Mouse (Mus musculus): Measurements from ENCODE around the gene Rras. TPM values are rescaled to one million over a fixed set of nuclear protein-coding genes. Genes with fewer than 3 reads are reported as not detected.

Rras gene
- polyA plus RNA-seq, 1 experiment from 2014 or later = 15.5 TPM

GRCm38 (mm10) chr7:45037720-45038361 lies 20.1 kb downstream of the Rras start:
- Histone ChIP-seq H3K4me2 (ENCODE audit: low read depth, low read length, severe bottlenecking) (no peak overlapping the region), H3K4me3 (ENCODE audit: low read depth, low read length) (no peak overlapping the region), H3K36me3 (ENCODE audit: control insufficient read depth, insufficient read depth, low read length) (peaks cover 45% of the 10 kb centered on the region), H3K4me1 (replicated peaks; ENCODE audit: control insufficient read depth, insufficient read depth, low read length) (no peaks in the 10 kb centered on the region), H3K27me3 (ENCODE audit: control insufficient read depth, insufficient read depth, low read length) (no peaks in the 10 kb centered on the region), H3K9ac (ENCODE audit: low read length) (no peak overlapping the region), H3K27ac (ENCODE audit: low read depth, low read length) (no peak overlapping the region), H3K9me3 (ENCODE audit: control insufficient read depth, low read length) (no peaks in the 10 kb centered on the region)
- ATAC-seq (replicated peaks; ENCODE audit: low FRiP score) (no peak), DNase-seq (ENCODE audit: low spot score) (peak; percentile 77)
- WGBS = 74% methylated on average over 7 of the region's 7 CpGs

- Histone ChIP-seq H3K4me2 (ENCODE audit: low read depth, low read length, severe bottlenecking) (no peak overlapping the region), H3K4me1 (replicated peaks; ENCODE audit: control insufficient read depth, insufficient read depth, low read length) (no peaks in the 10 kb centered on the region), H3K9me3 (ENCODE audit: control insufficient read depth, low read length) (no peaks in the 10 kb centered on the region), H3K27me3 (ENCODE audit: control insufficient read depth, insufficient read depth, low read length) (no peaks in the 10 kb centered on the region), H3K9ac (ENCODE audit: low read length) (no peak overlapping the region), H3K27ac (ENCODE audit: low read depth, low read length) (no peak overlapping the region), H3K4me3 (ENCODE audit: low read depth, low read length) (no peak overlapping the region), H3K36me3 (ENCODE audit: control insufficient read depth, insufficient read depth, low read length) (peaks cover 42% of the 10 kb centered on the region)
- 94% methylated on average over 9 of the region's 9 CpGs for WGBS
- ATAC-seq (replicated peaks; ENCODE audit: low FRiP score) (no peak), DNase-seq (ENCODE audit: low spot score) (no peak)
Measured at GRCm38 (mm10) chr7:45038411-45038810, 20.6 kb downstream of the Rras start.

- WGBS = 92% methylated on average over 9 of the region's 9 CpGs
- ATAC-seq (replicated peaks; ENCODE audit: low FRiP score) (no peak), DNase-seq (ENCODE audit: low spot score) (no peak)
- no peaks in the 10 kb centered on the region for H3K27me3 ChIP-seq (ENCODE audit: control insufficient read depth, insufficient read depth, low read length)
- no peak overlapping the region for H3K4me2 ChIP-seq (ENCODE audit: low read depth, low read length, severe bottlenecking)
- peaks cover 38% of the 10 kb centered on the region for H3K36me3 ChIP-seq (ENCODE audit: control insufficient read depth, insufficient read depth, low read length)
- H3K4me1 ChIP-seq (replicated peaks; ENCODE audit: control insufficient read depth, insufficient read depth, low read length) = no peaks in the 10 kb centered on the region
- H3K9me3 ChIP-seq (ENCODE audit: control insufficient read depth, low read length) = no peaks in the 10 kb centered on the region
- H3K4me3 ChIP-seq (ENCODE audit: low read depth, low read length) = no peak overlapping the region
- H3K27ac ChIP-seq (ENCODE audit: low read depth, low read length) = no peak overlapping the region
- H3K9ac ChIP-seq (ENCODE audit: low read length) = no peak overlapping the region
Measured at GRCm38 (mm10) chr7:45040851-45041250, 23.1 kb downstream of the Rras start.

DNA sequence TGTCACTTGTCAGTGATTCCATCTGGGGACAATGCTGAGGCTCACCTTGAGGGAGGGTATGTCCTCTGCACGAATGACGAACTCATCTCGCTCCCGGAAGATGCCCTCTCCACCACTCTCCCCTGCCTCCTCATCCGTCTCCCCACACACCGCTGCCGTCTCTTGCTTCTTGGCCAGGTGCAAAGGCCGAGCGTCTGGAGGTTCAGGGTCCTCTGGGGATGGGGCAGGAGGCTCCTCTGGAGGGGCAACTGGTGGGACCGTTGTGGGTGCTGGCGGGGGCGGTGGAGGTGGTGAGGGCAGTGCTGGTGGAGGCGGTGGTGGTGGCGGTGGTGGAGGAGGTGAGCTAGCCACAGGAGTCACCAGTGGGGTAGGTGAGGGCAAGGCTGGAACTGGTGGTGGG lies 25.5 kb downstream of the Rras start:
- DNase-seq (ENCODE audit: low spot score) = peak; percentile 56
- Histone ChIP-seq H3K4me3 (ENCODE audit: low read depth, low read length) (no peak overlapping the region), H3K27ac (ENCODE audit: low read depth, low read length) (no peak overlapping the region), H3K9me3 (ENCODE audit: control insufficient read depth, low read length) (no peaks in the 10 kb centered on the region), H3K4me1 (replicated peaks; ENCODE audit: control insufficient read depth, insufficient read depth, low read length) (no peaks in the 10 kb centered on the region), H3K4me2 (ENCODE audit: low read depth, low read length, severe bottlenecking) (no peak overlapping the region), H3K9ac (ENCODE audit: low read length) (no peak overlapping the region), H3K36me3 (ENCODE audit: control insufficient read depth, insufficient read depth, low read length) (peaks cover 50% of the 10 kb centered on the region), H3K27me3 (ENCODE audit: control insufficient read depth, insufficient read depth, low read length) (no peaks in the 10 kb centered on the region)
- no peak for ATAC-seq (replicated peaks; ENCODE audit: low FRiP score)
- 96% methylated on average over 14 of the region's 14 CpGs for WGBS

DNA sequence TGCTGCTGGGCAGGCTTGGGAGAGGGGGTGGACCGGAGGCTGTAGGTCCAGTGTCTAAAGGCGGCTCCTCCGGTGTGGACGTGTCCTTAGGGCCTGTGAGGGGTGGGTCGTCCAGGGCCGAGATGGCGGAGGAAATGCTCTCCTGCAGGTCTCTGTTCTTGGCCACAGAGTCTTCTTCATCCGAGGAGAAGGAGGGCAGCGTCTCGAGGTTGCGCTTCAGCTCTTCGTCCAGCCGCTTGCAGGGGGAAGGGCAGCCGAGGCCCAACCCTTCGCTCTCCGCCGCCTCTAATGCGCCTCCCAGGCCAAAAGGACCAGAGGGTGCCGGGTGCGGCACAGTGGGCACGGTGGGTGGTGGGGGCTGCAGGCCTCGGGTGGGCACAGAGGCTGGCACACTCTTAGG lies 28.0 kb downstream of the Rras start:
- H3K4me1 ChIP-seq (replicated peaks; ENCODE audit: control insufficient read depth, insufficient read depth, low read length) = no peaks in the 10 kb centered on the region
- H3K27me3 ChIP-seq (ENCODE audit: control insufficient read depth, insufficient read depth, low read length) = no peaks in the 10 kb centered on the region
- DNase-seq (ENCODE audit: low spot score) (no peak), ATAC-seq (replicated peaks; ENCODE audit: low FRiP score) (no peak)
- no peak overlapping the region for H3K27ac ChIP-seq (ENCODE audit: low read depth, low read length)
- no peak overlapping the region for H3K9ac ChIP-seq (ENCODE audit: low read length)
- 91% methylated on average over 22 of the region's 22 CpGs for WGBS
- H3K4me2 ChIP-seq (ENCODE audit: low read depth, low read length, severe bottlenecking) = no peak overlapping the region
- H3K9me3 ChIP-seq (ENCODE audit: control insufficient read depth, low read length) = no peaks in the 10 kb centered on the region
- peaks cover 66% of the 10 kb centered on the region for H3K36me3 ChIP-seq (ENCODE audit: control insufficient read depth, insufficient read depth, low read length)
- no peak overlapping the region for H3K4me3 ChIP-seq (ENCODE audit: low read depth, low read length)

- H3K4me1 ChIP-seq (replicated peaks; ENCODE audit: control insufficient read depth, insufficient read depth, low read length) = peaks cover 4% of the 10 kb centered on the region; the same call in 1 of the 2 replicates
- ATAC-seq (replicated peaks; ENCODE audit: low FRiP score) = no peak
- no peak overlapping the region for H3K4me2 ChIP-seq (ENCODE audit: low read depth, low read length, severe bottlenecking)
- H3K9ac ChIP-seq (ENCODE audit: low read length) = no peak overlapping the region
- no peak overlapping the region for H3K4me3 ChIP-seq (ENCODE audit: low read depth, low read length)
- no peaks in the 10 kb centered on the region for H3K27me3 ChIP-seq (ENCODE audit: control insufficient read depth, insufficient read depth, low read length)
- H3K9me3 ChIP-seq (ENCODE audit: control insufficient read depth, low read length) = no peaks in the 10 kb centered on the region
- no peak overlapping the region for H3K27ac ChIP-seq (ENCODE audit: low read depth, low read length)
- 94% methylated on average over 26 of the region's 26 CpGs for WGBS
- peaks cover 64% of the 10 kb centered on the region for H3K36me3 ChIP-seq (ENCODE audit: control insufficient read depth, insufficient read depth, low read length)
- no peak for DNase-seq (ENCODE audit: low spot score)
Measured at GRCm38 (mm10) chr7:45046853-45047350, 29.1 kb downstream of the Rras start.

DNA sequence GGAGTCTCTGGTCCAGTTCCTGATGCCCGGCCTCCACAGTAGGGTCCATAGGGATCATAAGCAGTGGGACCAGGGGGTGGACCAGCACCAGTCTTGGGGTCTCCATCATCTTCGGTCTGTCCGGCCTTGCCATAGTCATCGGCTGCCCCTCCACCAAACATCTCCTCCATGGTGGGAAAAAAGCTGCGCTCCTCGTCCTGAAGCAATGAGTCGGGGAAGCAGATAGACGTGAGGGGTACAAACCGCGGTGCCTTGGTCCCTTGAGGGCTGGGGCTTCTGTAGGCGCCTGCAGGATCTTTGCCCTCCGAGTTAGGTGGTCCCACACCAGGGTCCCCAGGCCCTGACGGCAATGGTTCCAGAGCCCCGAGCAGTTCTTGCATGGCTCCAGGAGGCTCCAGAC lies 29.7 kb downstream of the Rras start:
- no peak overlapping the region for H3K27ac ChIP-seq (ENCODE audit: low read depth, low read length)

DNA sequence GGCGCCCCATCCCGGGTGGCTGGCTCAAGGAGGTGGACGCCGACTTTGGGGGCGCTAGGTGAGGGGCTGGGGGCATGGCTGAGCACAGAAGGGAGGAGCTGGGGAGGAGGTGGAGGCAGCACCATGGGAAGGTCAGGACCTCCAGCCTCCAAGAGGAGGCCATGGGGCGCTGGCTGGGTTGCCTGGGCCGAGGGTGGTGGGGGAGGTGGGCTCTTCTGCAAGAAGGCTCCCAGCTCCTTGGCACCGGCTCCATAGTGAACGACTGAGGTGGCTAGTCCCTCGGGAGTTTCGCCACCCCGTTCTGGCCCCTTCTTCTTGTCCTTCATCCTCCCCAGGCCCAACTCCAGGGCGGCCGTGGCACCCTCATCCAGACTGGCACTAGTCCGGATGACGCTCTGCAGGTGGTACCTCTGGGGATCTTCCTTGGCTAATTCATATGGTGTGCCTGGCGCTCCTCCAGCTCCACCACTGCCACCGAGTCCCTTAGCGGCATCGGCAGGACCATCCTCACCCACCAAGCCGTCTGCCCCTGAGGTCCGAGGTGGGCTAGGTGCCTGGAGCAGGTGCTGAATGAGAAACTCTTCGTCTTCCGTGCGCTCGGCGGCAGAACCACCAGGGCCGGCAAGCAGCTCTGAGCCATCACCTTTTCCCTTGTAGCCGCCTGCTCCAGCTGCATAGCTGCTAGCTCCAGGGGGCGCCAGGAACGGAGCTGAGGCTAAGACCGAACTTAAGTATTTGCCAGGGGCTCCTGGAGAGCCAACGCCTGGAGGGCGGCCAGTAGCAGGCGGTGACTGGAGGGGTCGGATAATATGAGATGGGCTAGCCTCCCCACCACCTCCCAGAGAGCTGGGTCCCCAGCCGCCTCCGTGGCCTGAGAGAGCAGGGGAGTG lies 30.5 kb downstream of the Rras start:
- 94% methylated on average over 38 of the region's 38 CpGs for WGBS
- DNase-seq (ENCODE audit: low spot score) (no peak), ATAC-seq (replicated peaks; ENCODE audit: low FRiP score) (no peak)
- H3K9me3 ChIP-seq (ENCODE audit: control insufficient read depth, low read length) = no peaks in the 10 kb centered on the region
- H3K36me3 ChIP-seq (ENCODE audit: control insufficient read depth, insufficient read depth, low read length) = peaks cover 55% of the 10 kb centered on the region
- H3K4me2 ChIP-seq (ENCODE audit: low read depth, low read length, severe bottlenecking) = no peak overlapping the region
- H3K4me1 ChIP-seq (replicated peaks; ENCODE audit: control insufficient read depth, insufficient read depth, low read length) = peaks cover 4% of the 10 kb centered on the region; the same call in 1 of the 2 replicates
- H3K27ac ChIP-seq (ENCODE audit: low read depth, low read length) = no peak overlapping the region
- no peak overlapping the region for H3K4me3 ChIP-seq (ENCODE audit: low read depth, low read length)
- no peaks in the 10 kb centered on the region for H3K27me3 ChIP-seq (ENCODE audit: control insufficient read depth, insufficient read depth, low read length)
- H3K9ac ChIP-seq (ENCODE audit: low read length) = no peak overlapping the region

More for the DNA sequence above, 29.7 kb downstream of the Rras start:
- DNase-seq (ENCODE audit: low spot score) (no peak), ATAC-seq (replicated peaks; ENCODE audit: low FRiP score) (no peak)
- Histone ChIP-seq H3K4me3 (ENCODE audit: low read depth, low read length) (no peak overlapping the region), H3K4me1 (replicated peaks; ENCODE audit: control insufficient read depth, insufficient read depth, low read length) (peaks cover 4% of the 10 kb centered on the region; the same call in 1 of the 2 replicates), H3K4me2 (ENCODE audit: low read depth, low read length, severe bottlenecking) (no peak overlapping the region), H3K9ac (ENCODE audit: low read length) (no peak overlapping the region), H3K27me3 (ENCODE audit: control insufficient read depth, insufficient read depth, low read length) (no peaks in the 10 kb centered on the region), H3K9me3 (ENCODE audit: control insufficient read depth, low read length) (no peaks in the 10 kb centered on the region), H3K36me3 (ENCODE audit: control insufficient read depth, insufficient read depth, low read length) (peaks cover 62% of the 10 kb centered on the region)
- WGBS = 96% methylated on average over 14 of the region's 14 CpGs
